In genomic region chr9:64253021-64253904, GRCm38 (mm10) we compare ENCODE assay signal across 8 mouse cellular contexts. TPM values are rescaled to one million over a fixed set of nuclear protein-coding genes. Genes with fewer than 3 reads are reported as not detected.
DNase-seq lines count a peak whose midpoint lies in the region; ATAC-seq lines count a peak whose summit lies in the region.

Map2k1 (minus strand) TSS chr9:64253631.

- ATAC-seq in megakaryocyte progenitor cell, adult 5-6 weeks (replicated peaks; ENCODE audit: poor library complexity), result peak; percentile 98

- DNase-seq in adipocyte (ENCODE audit: low spot score), result peak; percentile 99
- DNase-seq in embryo, embryonic 10 days (ENCODE audit: low spot score), result peak; percentile 100
- peak; percentile 100 for DNase-seq in gastrocnemius, postnatal 10 days
- peak; percentile 100 for DNase-seq in induced T-regulatory cell, adult 2 months (ENCODE audit: low read depth)
- peak; percentile 97 to 100 for DNase-seq in left cerebral cortex, adult 9 months (ENCODE audit: low spot score in 2 of 2)
- peak; percentile 100 for DNase-seq in right cerebral cortex, postnatal 14 days
- DNase-seq in urinary bladder, postnatal 36 days (ENCODE audit: low spot score in 2 of 2), result peak; percentile 100

RNA-seq across cellular contexts. Expression of gene Map2k1, which starts in this region (rescaled TPM):
- total RNA-seq in gastrocnemius, postnatal 10 days (2021), result 10 to 100 TPM; 69.8 to 71.6 TPM
- 34.0 and 38.3 TPM in 2 replicates for total RNA-seq in megakaryocyte progenitor cell, adult 5-6 weeks (2015)
- 47.0 and 54.7 TPM in 2 replicates for total RNA-seq in megakaryocyte progenitor cell, adult 5-6 weeks (2017)

Comparison
In these comparisons a context has a peak if more than half of its experiments do, and no peak if none do; other contexts are left out.
1. Peak in every context shown above with its lines: DNase-seq and ATAC-seq.